Mouse (Mus musculus) ovary, postnatal 10 days (tissue): ENCODE results near the gene Mfsd6l.

ENCODE experiments used
- DNase-seq: peaks from one replicate; pipeline ENCODE4 v3.0.0; 2022; ENCODE audit warnings: low spot score

The Mfsd6l gene

DNA sequence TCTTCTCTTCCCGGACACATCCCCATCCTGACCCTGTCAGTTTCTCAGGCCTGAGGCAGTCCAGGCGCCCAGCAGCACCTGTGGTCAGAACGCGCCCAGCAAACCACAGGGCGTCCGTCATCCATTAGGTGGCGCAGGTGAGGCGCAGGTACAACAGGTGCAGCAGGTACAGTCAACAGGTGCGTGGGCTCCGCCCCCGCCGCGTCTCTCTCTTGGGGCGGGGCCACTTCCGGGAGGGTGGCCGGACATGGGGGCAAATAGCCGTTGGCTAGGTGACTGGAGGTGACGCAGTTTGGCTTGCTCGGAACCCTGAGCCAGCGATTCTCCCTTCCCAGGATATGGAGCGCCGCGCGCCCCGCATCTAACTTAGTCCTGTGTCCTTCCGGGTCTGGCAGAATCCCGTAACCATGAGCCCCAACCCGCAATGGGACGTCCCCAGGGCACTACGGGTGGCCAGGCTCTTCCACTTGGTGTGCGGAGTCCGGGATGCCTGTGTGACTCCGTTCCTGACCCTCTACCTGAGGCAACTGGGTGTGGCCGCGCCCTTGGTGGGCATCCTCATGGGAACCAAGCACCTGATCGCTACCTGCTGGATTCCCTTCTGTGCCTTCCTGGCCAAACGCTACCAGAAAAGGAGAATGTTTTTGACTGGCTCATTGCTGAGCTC, at the start of gene Mfsd6l:
TSS of gene Mfsd6l (plus strand) at position 269 of the 667 bp plus-strand sequence.
- DNase-seq, result no peak

- no peak for DNase-seq
Measured at GRCm38 (mm10) chr11:68507246-68507645, 48.7 kb upstream of the Mfsd6l start.

DNA sequence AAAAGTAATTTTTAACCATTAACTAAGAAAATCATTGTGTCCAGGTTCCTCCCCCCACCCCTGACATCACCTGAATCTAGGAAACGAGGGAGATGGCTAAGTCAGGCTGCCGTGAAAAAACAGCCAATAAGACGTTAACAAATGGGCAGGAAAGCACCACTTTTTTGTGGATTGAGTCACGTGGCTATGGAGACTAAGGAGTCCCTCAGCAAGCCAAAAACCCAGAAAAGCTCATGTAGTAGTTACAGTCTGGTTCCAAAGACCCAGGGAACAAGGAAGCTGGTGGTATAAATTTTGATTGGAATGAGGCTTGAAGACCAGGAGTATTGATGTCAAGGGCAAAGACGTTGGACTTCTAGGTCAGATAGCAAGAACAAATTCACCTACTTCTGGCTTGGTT, 47.4 kb upstream of the Mfsd6l start:
- DNase-seq, result no peak

GRCm38 (mm10) chr11:68509194-68509593, 46.8 kb upstream of the Mfsd6l start:
- no peak for DNase-seq

DNA sequence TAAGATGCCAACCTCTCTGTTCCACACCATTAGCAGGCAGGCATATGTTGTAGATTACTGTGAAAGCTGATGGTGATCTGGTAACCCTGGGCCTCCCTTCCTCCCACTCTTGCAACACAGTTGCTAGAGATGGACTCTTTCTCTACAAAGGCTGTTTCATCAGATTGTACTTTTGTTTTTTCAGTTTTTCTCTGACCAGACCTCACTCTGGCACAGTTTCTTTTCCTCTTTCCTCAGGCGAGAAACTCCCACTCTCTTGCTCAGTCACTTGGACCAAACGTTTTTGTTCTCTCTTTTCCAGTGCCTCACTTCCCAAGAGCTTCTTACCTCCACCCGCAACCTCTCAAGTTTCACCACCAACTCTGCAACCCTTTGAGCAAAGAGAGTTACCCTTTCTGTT, 42.0 kb upstream of the Mfsd6l start:
- no peak for DNase-seq

- DNase-seq, result no peak
Measured at GRCm38 (mm10) chr11:68519362-68519761, 36.6 kb upstream of the Mfsd6l start.

DNA sequence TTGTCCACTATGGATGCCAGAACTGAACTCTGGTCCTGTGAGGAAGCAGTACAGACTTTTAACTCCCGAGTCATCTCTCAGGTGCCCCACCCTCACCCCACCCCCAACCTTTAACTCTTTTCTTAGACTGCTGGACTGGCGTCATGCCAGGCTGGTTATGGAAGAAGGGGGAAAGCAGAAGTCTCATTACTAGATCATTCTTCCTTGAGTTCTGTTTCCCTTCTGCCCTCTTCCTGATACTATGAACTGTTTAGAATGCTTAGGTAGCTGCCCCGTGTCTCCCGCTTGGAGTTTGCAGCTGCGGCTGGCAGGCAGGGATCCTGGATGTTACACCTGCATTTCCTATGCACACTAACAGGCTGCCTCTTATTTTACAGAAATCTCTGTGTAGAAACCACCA, 36.2 kb upstream of the Mfsd6l start:
- no peak for DNase-seq

- no peak for DNase-seq
Measured at GRCm38 (mm10) chr11:68520439-68520838, 35.5 kb upstream of the Mfsd6l start.

- DNase-seq, result no peak
Measured at GRCm38 (mm10) chr11:68521352-68521751, 34.6 kb upstream of the Mfsd6l start.

DNA sequence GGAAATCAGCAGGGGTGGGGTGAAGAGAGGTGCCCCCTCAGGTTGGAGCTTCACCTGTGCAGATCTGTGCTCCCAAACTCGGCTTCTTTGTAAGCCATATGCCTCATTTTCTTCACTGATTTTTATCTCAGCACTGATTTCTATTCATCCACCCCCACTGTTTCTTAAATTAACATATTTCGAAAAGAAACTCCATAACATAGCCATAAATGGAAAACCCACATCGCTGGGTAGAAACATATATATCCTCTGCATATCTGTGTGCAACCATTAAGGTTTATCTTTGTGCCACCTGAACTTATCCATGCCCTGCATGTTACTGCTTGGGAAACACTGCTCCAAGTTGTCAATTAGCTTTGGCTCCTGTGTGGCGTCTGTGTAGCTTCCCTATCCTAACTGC, 29.5 kb upstream of the Mfsd6l start:
- no peak for DNase-seq

- DNase-seq, result no peak
Measured at GRCm38 (mm10) chr11:68531066-68531806, 24.8 kb upstream of the Mfsd6l start.

DNA sequence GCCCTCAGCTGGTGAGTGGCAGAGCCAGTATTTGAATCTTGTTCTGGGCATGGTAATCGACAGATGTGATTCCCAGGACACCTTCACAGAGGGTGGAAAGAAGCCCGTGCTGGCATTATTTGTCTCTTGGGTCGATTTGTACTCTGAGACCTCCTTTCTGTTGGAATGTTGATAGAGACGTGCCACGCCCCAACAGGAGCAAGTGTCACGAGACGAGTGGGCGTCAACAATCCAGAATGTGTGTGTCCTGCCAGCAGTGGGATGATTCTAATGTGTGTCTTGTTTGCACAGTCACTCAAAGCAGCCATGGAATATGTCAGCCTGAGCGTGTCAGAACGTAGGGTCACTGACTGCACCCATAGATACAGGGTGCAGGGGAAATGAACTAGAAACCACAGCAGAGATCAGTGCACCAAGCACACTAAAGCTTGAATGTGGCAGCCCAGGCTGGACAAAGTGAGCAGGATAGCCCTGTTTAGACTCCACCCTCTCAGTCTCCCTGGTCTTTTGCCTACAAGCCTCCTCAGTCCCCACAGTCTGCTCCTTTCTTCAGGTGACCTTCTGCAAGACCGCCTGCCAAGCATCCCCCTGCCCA, 23.9 kb upstream of the Mfsd6l start:
- no peak for DNase-seq

DNA sequence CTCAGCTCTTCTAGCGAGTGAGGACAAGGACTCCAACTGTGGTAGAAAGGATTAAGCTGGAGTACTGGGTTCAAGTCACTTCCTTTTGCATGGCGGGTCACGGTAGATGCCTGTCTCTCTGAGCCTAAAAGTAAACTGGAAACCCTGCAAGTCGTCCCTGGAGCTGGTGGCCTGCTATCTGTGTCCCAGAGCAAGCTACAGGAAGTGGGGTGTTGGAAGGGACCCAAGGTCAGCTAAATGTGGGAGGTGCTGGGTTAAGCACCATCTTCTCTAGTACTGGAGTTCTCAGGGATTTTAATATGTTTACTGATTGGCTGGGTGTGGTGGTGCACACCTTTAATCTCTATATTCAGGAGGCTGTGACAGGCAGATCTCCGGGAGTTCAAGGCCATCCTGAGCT, 23.2 kb upstream of the Mfsd6l start:
- DNase-seq, result no peak

DNA sequence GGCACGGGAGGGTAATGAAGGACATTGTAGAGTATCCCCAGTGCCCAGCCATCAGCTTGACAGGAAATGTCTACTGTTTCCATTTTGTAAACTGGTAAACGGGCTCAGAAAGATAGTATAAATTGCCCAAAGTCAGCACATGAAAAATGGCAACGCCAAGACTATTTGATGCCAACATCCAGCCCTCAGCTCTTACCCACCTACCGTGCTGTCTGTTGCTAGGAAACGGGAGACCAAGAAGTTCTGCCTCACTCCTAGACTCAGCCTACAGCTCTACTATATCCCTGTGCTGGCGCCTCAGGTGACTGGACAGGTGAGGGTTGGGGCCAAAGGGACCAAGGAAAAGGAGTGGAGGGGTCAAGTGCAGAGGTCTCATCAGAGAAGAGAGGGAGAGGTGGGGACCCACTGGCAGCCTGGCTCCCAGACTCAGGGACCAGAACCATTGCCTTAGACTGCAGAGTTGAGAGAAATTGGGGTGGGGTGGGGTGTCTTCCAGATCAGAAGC, 22.0 kb upstream of the Mfsd6l start:
- DNase-seq, result no peak

DNA sequence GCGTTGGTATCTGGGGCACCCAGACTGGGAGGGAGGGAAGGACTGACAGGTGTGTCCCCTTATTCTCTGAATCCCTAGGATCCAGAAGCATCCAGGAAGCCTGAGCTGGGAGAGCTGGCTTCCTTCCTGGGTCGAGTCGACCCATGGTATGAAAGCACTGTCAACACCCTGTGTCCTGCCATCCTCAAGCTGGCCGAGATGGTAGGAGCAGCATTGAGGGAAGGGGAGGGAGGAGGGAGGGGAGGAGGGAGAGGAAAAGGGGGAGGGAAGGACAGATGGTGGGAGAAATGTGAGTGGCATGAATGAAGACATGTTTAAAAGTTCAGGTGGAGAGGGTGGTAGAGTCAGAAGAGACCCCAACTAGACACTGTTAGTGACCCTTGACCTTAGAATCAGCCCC, 20.0 kb upstream of the Mfsd6l start:
- no peak for DNase-seq

DNA sequence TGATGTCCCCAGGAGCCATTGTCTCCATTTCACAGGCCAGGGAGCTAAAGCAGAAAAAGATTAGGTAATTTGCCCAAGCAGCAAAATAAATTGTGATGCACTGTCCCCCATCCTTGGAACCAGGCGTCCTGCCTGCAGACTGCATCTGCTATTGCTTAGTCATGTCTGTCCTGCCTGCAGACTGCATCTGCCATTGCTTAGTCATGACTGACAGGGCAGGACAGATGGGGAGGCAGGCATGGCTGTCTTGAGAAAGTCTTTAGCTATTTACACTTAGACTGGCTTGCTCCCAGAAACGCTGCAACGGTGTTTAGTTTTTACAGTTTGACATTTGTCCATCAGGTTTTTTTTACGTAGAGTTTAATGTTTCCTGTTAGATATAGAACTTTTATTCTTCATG, 19.5 kb upstream of the Mfsd6l start:
- DNase-seq, result no peak

DNA sequence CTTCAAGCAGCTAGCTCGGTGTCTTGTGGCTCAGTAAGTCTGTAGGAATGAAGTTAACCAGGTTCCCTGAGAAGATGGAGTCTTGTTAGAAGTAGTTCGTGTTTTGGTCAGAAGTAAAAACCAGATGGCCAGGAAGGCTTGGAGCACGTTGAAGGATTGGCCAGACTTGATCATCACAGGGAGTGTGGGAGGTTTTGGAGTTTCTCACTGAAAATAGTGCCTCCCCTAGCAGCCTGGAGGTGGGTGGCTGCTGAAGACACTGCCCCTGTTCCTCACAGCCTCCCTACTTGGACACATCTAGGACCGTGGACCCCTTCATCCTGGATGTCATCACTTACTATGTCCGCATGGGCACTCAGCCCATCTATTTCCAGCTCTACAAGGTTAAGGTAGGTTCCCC, 16.4 kb upstream of the Mfsd6l start:
- no peak for DNase-seq

GRCm38 (mm10) chr11:68544554-68544953, 11.4 kb upstream of the Mfsd6l start:
- no peak for DNase-seq

GRCm38 (mm10) chr11:68545172-68545571, 10.8 kb upstream of the Mfsd6l start:
- DNase-seq, result no peak

DNA sequence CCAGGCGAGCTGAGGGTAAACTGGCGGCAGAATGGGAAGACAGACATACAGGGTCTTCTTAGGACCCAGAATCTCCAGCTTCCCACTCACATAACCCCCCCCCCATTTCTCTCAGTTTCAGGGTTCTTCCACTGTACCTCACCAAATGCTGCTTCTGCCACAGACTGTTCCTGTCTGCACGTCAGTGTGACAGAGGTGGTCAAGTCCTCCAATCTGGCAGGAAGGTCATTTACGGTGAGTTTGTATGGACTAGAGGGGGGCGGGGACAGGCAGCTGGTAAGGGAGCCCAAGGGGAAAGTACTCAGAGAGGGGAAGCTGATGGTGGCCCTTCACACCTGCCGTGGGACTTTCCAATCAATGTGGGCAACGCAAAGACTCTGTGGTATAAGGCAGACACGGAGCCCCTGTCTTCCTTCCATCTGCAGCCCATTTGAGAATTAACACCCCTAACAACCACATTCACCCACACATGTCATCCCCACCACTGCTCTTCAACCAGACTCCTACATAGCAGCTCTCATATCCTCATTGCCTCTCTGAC, 10.2 kb upstream of the Mfsd6l start:
- no peak for DNase-seq

GRCm38 (mm10) chr11:68547484-68547883, 8.5 kb upstream of the Mfsd6l start:
- no peak for DNase-seq

DNA sequence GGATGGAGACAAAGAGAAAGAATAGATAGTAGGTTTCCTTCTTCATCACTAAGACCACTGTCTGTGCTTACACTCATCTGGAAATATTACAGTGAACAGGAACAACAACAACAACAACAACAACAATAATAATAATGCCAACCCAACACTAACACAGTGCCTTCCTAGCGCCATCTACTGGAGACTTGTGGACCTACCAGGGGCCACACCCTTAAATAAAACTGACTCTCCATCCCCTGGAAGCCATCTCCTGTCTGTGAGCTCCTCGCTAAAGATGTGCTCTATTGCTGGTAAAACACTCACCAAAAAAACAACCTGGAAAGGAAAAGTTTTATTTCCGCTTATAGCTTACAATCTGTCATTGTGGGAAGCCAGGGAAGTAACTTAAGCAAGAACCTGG, 6.4 kb upstream of the Mfsd6l start:
- no peak for DNase-seq

- no peak for DNase-seq
Measured at GRCm38 (mm10) chr11:68550358-68550757, 5.6 kb upstream of the Mfsd6l start.
